Mouse (Mus musculus) brain, adult 10 weeks (tissue): ENCODE measurements around the gene Piga. TPM values are rescaled to one million over a fixed set of nuclear protein-coding genes. Genes with fewer than 3 reads are reported as not detected.

Experiments
- polyA plus RNA-seq: library from polyadenylated mRNA; stranded (reverse); fragments of 350-450 nt; fragmentation: Illumina TruSeq; extraction: RNeasy Lipid Tissue Mini Kit (QIAGEN cat#74804); gene quantifications from one replicate; pipeline ENCODE4 v1.2.3, GENCODE M21; 2015; ENCODE audit warnings: low read depth, low replicate concordance

Piga gene
- polyA plus RNA-seq, result 8.0 TPM

GRCm38 (mm10) chrX:164419471-164419939 lies at the start of gene Piga:
Piga (plus strand) TSS chrX:164419787.

GRCm38 (mm10) chrX:164373081-164373480 lies 46.5 kb upstream of the Piga start, which contains the start of gene Vegfd:
Vegfd (plus strand) TSS chrX:164373378.

GRCm38 (mm10) chrX:164436709-164437108 lies 17.1 kb downstream of the Piga start, which contains the start of gene Asb11:
Asb11 (plus strand) TSS chrX:164436994.

Other genes starting within 250 kb of the Piga start
- gene Bmx, start 161.6 kb upstream of the Piga start, polyA plus RNA-seq, result 1.5 TPM
- gene Pir, start 150.4 kb upstream of the Piga start, polyA plus RNA-seq, result 7.8 TPM
- gene Vegfd, start 46.4 kb upstream of the Piga start, polyA plus RNA-seq, result 1.4 TPM
- gene Asb11, start 17.2 kb downstream of the Piga start, polyA plus RNA-seq, result 6.9 TPM
- gene Asb9, start 86.5 kb downstream of the Piga start, polyA plus RNA-seq, result not detected